Mouse (Mus musculus) central nervous system, embryonic 11.5 days (tissue): ENCODE results near the gene Gm10999. TPM values are rescaled to one million over a fixed set of nuclear protein-coding genes. Genes with fewer than 3 reads are reported as not detected.

ENCODE experiments used
- polyA plus RNA-seq: library from polyadenylated mRNA; depleted of rRNA; stranded (reverse); fragments of >200 nt; gene quantifications from 2 replicates; pipeline ENCODE4 v1.2.3, GENCODE M21; 2012; rRNA removed

Gene Gm10999
- not detected in 2 replicates for polyA plus RNA-seq

GRCm38 (mm10) chr8:129131561-129131960, at the start of gene Gm10999:
Gene Gm10999 (minus strand): TSS chr8:129131661.

Other genes starting within 250 kb of the Gm10999 start
- not detected in 2 replicates for gene Ccdc7a, start 66.1 kb downstream of the Gm10999 start, polyA plus RNA-seq
- gene Ccdc7b, start 64.5 kb downstream of the Gm10999 start, polyA plus RNA-seq: not detected in 2 replicates
- gene 2610044O15Rik8, start 102.7 kb upstream of the Gm10999 start, polyA plus RNA-seq: 11.9 and 18.2 TPM in 2 replicates